Mouse (Mus musculus) left cerebral cortex, adult 2 months (tissue): Measurements from ENCODE around the gene Olfr954. TPM values are rescaled to one million over a fixed set of nuclear protein-coding genes. Genes with fewer than 3 reads are reported as not detected.

ENCODE experiments used
- DNase-seq, 2 experiments: peaks; one replicate each; pipeline ENCODE4 v3.0.0; 2021 to 2022; ENCODE audit warnings: low spot score in 2 of 2, mixed read lengths in 1 of 2; ENCODE audit errors: extremely low spot score in 1 of 2
- H3K27ac ChIP-seq: fragments of 200-600 bp; 2 replicates; pipeline ENCODE4 v1.8.1; 2022
- H3K4me3 ChIP-seq: fragments of 200-600 bp; 2 replicates; pipeline ENCODE4 v1.8.1; 2022
- CTCF ChIP-seq: fragments of 200-600 bp; IDR thresholded peaks from 2 replicates; pipeline ENCODE4 v1.8.1; 2022; ENCODE audit warnings: antibody characterized with exemption, mild to moderate bottlenecking, moderate library complexity
- intact Hi-C: fragments of 180-260 bp; cut with DNase I; formaldehyde crosslinking; loops from one replicate; pipeline ENCODE4 v1.15.1; 2025
- long read RNA-seq, 2 experiments: library from polyadenylated mRNA; stranded (forward); transcript quantifications; one replicate each; pipeline ENCODE4 v2.0.0; 2021; ENCODE audit warnings: borderline mapping rate in 2 of 2
- total RNA-seq, 2 experiments: library from RNA; stranded (reverse); gene quantifications; 2 replicates each; pipeline ENCODE4 v1.2.3; 2021

Gene Olfr954
- not detected for total RNA-seq
- long read RNA-seq, experiment 1 = 0 reads
- long read RNA-seq, experiment 2 = 0 reads

DNA sequence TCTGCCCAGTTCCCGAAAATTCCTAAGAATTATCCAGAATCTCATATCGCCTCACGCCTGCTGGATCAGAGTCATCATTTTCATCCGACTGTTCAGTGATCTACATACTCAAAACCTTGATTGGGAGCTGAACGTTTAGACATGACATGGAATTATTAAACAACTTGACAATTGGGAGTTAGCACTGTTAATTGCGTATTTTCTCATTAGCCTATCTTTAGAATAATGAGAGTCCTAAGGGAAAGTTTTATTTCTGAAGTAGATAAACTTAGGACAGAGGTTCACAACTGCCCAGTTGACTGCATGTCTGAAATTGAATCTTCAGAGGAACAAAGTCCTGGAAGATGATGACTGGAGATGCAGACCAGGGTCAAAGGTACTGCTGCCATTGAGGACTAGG is at the start of gene Olfr954:
TSS of gene Olfr954 (plus strand) at position 301 of the 400 bp plus-strand sequence.
- intact Hi-C loops = loop anchor here (5.0 kb wide), 1 partner anchor 69 kb away; the partner anchor contains the start of gene Olfr951
- Histone ChIP-seq H3K4me3 (no peak within 1 kb of the TSS), H3K27ac (no peak within 1 kb of the TSS)
- no peak for DNase-seq
- no peak for TF ChIP-seq CTCF

DNA sequence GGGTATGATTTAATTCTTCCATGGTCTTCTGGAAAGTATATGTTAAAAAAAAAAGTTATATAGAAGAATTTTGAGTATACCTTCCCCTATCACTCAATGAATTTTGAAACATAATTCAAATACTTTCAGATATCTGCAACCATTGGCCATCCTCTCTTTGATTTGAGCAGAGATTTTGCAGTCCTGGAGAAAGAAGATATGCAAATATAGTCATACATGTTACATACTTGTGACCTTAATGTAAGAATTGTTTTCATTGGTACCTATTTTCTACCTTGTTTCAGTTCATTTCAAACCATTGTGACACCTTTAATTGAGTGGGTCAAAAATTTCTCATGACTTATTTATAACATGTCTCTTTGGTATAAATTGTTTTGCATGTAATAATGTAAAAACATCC is 29.5 kb upstream of the Olfr954 start, which contains the start of gene Olfr952:
TSS of gene Olfr952 (minus strand) at position 101 of the 400 bp plus-strand sequence.
- no peak for TF ChIP-seq CTCF
- intact Hi-C loops = no loop called here
- H3K27ac ChIP-seq = no peak within 1 kb of the TSS
- no peak for DNase-seq
- no peak within 1 kb of the TSS for H3K4me3 ChIP-seq

DNA sequence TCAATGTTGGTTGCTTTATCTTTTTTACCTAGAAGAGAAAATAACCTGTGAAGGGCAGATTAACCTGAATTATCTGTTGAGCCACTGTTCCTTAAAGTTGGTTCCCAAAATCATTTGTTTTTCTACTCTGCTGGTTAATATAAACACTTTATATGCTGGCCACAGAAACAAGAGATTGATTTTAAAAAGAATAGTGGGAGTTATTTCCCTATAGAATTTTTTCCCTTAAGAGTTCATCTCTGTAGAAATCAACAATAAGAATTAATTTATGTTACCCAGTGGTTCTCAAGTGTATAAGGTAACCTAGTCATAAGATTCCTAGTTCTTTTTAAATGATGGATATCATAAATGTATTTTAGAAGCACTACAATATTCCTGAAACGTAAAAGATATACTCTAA is 15.3 kb downstream of the Olfr954 start, which contains the start of gene Olfr955:
TSS of gene Olfr955 (minus strand) at position 101 of the 400 bp plus-strand sequence.
- no peak for TF ChIP-seq CTCF
- intact Hi-C loops = no loop called here
- no peak for DNase-seq
- no peak within 1 kb of the TSS for H3K27ac ChIP-seq
- H3K4me3 ChIP-seq = no peak within 1 kb of the TSS

DNA sequence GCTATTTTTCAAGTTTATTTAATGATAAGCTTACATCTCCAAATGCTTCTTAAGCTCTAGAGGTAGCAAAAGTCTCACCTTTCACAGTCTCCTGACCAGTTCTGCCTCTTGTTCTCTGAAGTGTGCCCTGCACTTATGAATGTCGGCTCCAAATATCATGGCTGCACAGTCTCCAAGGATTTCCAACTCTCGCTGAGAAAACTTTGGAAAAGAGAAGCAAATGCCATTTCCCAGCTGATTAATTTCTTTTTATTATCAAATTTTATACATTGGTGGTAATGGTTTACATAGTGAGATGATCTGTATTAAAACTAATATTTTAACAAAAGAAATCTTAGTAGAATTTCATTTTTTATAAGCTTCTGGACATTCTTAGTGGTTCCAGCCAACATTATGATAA is 37.4 kb downstream of the Olfr954 start, which contains the start of gene Olfr44:
TSS of gene Olfr44 (minus strand) at position 101 of the 400 bp plus-strand sequence.
- H3K27ac ChIP-seq = no peak within 1 kb of the TSS
- TF ChIP-seq CTCF = no peak
- no peak for DNase-seq
- intact Hi-C loops = no loop called here
- H3K4me3 ChIP-seq = no peak within 1 kb of the TSS

DNA sequence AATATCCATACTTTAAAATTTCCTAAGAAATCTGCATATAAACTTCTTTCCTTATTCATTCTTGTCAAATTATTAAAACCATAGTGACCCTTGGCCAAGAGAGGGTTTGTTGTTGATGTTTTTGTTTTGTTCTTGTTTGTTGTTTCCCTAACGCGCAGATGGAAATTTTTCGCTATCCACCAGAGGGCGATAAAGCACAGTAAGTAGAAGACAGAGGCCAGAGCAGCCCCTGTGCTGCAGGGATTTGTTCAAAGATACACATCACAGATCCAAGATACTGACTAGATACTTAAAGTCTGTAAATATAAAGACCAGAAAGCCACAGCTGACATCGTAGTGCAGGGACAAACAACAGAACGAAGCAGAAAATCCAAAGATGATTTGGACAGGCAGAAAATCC is 52.5 kb downstream of the Olfr954 start:
- intact Hi-C loops = loop anchor here (1.0 kb wide), 2 partner anchors 14 to 103 kb away; no protein-coding TSS in a partner anchor
- Histone ChIP-seq H3K27ac (no peak overlapping the region), H3K4me3 (no peak overlapping the region)
- DNase-seq = peak; percentile 51 to 52
- TF ChIP-seq CTCF = peak; percentile 70

DNA sequence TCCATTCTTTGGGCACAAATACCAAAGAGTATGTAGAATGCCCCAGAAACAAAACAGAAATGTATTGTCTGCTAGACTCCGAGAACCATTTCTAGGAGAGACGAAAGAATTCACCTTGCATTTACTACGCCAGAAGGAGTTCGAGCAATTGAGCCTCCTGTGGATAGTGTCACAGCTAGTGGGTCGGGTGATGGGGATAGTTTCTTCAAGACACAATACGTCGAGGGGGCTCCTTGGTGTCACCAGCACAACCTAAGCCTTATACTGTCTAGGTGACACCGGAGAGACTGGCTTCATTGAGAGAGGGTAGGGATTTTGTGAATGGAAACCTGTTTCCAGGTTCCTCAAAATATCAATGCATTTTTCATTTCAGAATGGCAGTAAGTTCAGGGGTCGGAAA is 52.9 kb downstream of the Olfr954 start:
- no peak for DNase-seq
- TF ChIP-seq CTCF = no peak
- Histone ChIP-seq H3K27ac (no peak overlapping the region), H3K4me3 (no peak overlapping the region)
- intact Hi-C loops = loop anchor here (1.0 kb wide), 1 partner anchor 103 kb away; no protein-coding TSS in a partner anchor

Other genes with a start within 250 kb of the Olfr954 start
- gene Olfr1537, start 206.7 kb upstream of the Olfr954 start, total RNA-seq = not detected
- gene Olfr945, start 179.9 kb upstream of the Olfr954 start, total RNA-seq = not detected
- gene Olfr948, start 130.7 kb upstream of the Olfr954 start, total RNA-seq = not detected
- gene Olfr951, start 69.3 kb upstream of the Olfr954 start, total RNA-seq = not detected
- not detected for gene Olfr952, start 29.6 kb upstream of the Olfr954 start, total RNA-seq
- gene Olfr955, start 15.2 kb downstream of the Olfr954 start, total RNA-seq = not detected
- gene Olfr44, start 37.3 kb downstream of the Olfr954 start, total RNA-seq = not detected
- not detected for gene Olfr957, start 59.1 kb downstream of the Olfr954 start, total RNA-seq
- gene Olfr958, start 97.4 kb downstream of the Olfr954 start, total RNA-seq = not detected
- not detected for gene Olfr959, start 118.9 kb downstream of the Olfr954 start, total RNA-seq
- gene AW551984, start 147.7 kb downstream of the Olfr954 start, total RNA-seq = 1 to 10 TPM; 4.5 to 9.2 TPM
- not detected for gene Olfr148, start 154.0 kb downstream of the Olfr954 start, total RNA-seq
- not detected for gene Olfr960, start 164.7 kb downstream of the Olfr954 start, total RNA-seq
- gene Olfr961, start 188.4 kb downstream of the Olfr954 start, total RNA-seq = not detected
- gene Olfr963, start 210.5 kb downstream of the Olfr954 start, total RNA-seq = not detected